In genomic region chr15:62533233-62533632, GRCm38 (mm10) we compare ENCODE assay signal across 12 mouse cellular contexts.
A peak's percentile ranks its signal among the peaks of the same experiment; 100 is the strongest.
DNase-seq lines count a peak whose midpoint lies in the region; ATAC-seq and TF ChIP-seq lines count a peak whose summit lies in the region.
"Had no signal": no experiment of that assay in that cellular context is flagged by ENCODE, and none has a peak within 500 bp of the region (broad histone marks: within the 10 kb centered on the region; RNA-seq: fewer than 3 reads in every experiment).

No protein-coding gene starts in this region.

- intact Hi-C loops in gastrocnemius, postnatal 14 days (cut with DNase I; ENCODE audit: low total_unique reads), result no loop called here

- no peaks in the 10 kb centered on the region for H3K27me3 ChIP-seq in limb, embryonic 14.5 days (ENCODE audit: control insufficient read depth, insufficient read depth, low read length)
- no peaks in the 10 kb centered on the region for H3K27me3 ChIP-seq in limb, embryonic 10.5 days (ENCODE audit: low read depth, poor library complexity, severe bottlenecking)
- H3K27me3 ChIP-seq: heart, embryonic 15.5 days; intestine, embryonic 15.5 days; neural tube, embryonic 12.5 days had no signal

- H3K36me3 ChIP-seq in limb, embryonic 14.5 days (ENCODE audit: control insufficient read depth, insufficient read depth, low read length), result no peaks in the 10 kb centered on the region
- no peaks in the 10 kb centered on the region for H3K36me3 ChIP-seq in limb, embryonic 10.5 days
- H3K36me3 ChIP-seq: embryonic facial prominence, embryonic 10.5 days; heart, embryonic 15.5 days; intestine, embryonic 15.5 days; neural tube, embryonic 12.5 days had no signal

- no peaks in the 10 kb centered on the region for H3K9me3 ChIP-seq in limb, embryonic 14.5 days (ENCODE audit: control insufficient read depth, low read length)
- H3K9me3 ChIP-seq in limb, embryonic 10.5 days (replicated peaks), result no peaks in the 10 kb centered on the region
- H3K9me3 ChIP-seq: embryonic facial prominence, embryonic 10.5 days; heart, embryonic 15.5 days; intestine, embryonic 15.5 days; neural tube, embryonic 12.5 days had no signal

- H3K27ac ChIP-seq in limb, embryonic 14.5 days (replicated peaks; ENCODE audit: low read depth, low read length), result no peak overlapping the region
- no peak overlapping the region for H3K27ac ChIP-seq in limb, embryonic 10.5 days
- H3K27ac ChIP-seq: embryonic facial prominence, embryonic 10.5 days; heart, embryonic 15.5 days; intestine, embryonic 15.5 days; neural tube, embryonic 12.5 days had no signal

- DNase-seq in limb, embryonic 14.5 days (ENCODE audit: low spot score), result peak; percentile 4
- DNase-seq in limb, embryonic 10.5 days (ENCODE audit: low spot score), result no peak
- DNase-seq in adrenal gland, adult 8-10 months, result peak; percentile 31
- peak; percentile 8 for DNase-seq in gastrocnemius, postnatal 14 days
- peak; percentile 18 to 43 for DNase-seq in kidney, postnatal 4 days
- no peak for DNase-seq in T-cell, adult 2 months (ENCODE audit: low spot score)
- DNase-seq in cerebellum, adult 8-10 months, result no peak

- 72% methylated on average over 2 of the region's 2 CpGs for WGBS in limb, embryonic 14.5 days
- whole genome bisulfite sequencing in limb, embryonic 10.5 days, result 93% methylated on average over 2 of the region's 2 CpGs

- no peak for TF ChIP-seq POLR2A in limb, embryonic 14.5 days (IDR thresholded peaks at IDR 0.05; ENCODE audit: borderline replicate concordance, extremely low read depth, insufficient read depth, insufficient read length)

- H3K9ac ChIP-seq in limb, embryonic 14.5 days (ENCODE audit: low read depth, low read length, severe bottlenecking), result no peak overlapping the region
- H3K9ac ChIP-seq: heart, embryonic 15.5 days; intestine, embryonic 15.5 days; neural tube, embryonic 12.5 days had no signal

- H3K4me2 ChIP-seq in limb, embryonic 14.5 days (replicated peaks; ENCODE audit: low read depth, low read length, severe bottlenecking), result no peak overlapping the region
- H3K4me2 ChIP-seq: heart, embryonic 15.5 days; intestine, embryonic 15.5 days; neural tube, embryonic 12.5 days had no signal

- H3K4me3 ChIP-seq in limb, embryonic 14.5 days (replicated peaks; ENCODE audit: low read length), result no peak overlapping the region
- no peak overlapping the region for H3K4me3 ChIP-seq in limb, embryonic 10.5 days
- H3K4me3 ChIP-seq: embryonic facial prominence, embryonic 10.5 days; heart, embryonic 15.5 days; intestine, embryonic 15.5 days; neural tube, embryonic 12.5 days had no signal

- H3K4me1 ChIP-seq in limb, embryonic 14.5 days (ENCODE audit: control insufficient read depth, insufficient read depth, low read length), result no peaks in the 10 kb centered on the region
- H3K4me1 ChIP-seq in limb, embryonic 10.5 days, result no peaks in the 10 kb centered on the region
- H3K4me1 ChIP-seq: embryonic facial prominence, embryonic 10.5 days; heart, embryonic 15.5 days; intestine, embryonic 15.5 days; neural tube, embryonic 12.5 days had no signal

- ATAC-seq in limb, embryonic 14.5 days (ENCODE audit: low FRiP score, low read depth), result no peak
- ATAC-seq: forebrain, embryonic 14.5 days; intestine, embryonic 15.5 days had no signal

Comparison
In these comparisons a context has a peak if more than half of its experiments do, and no peak if none do; other contexts are left out.
1. DNase-seq: peak in limb, embryonic 14.5 days (single experiment), adrenal gland, adult 8-10 months (single experiment), gastrocnemius, postnatal 14 days (single experiment) and kidney, postnatal 4 days (2 of 2); none in limb, embryonic 10.5 days (single experiment), T-cell, adult 2 months (single experiment) and cerebellum, adult 8-10 months (single experiment).